Mouse (Mus musculus) heart, adult 18-20 months (tissue): ENCODE results near the gene Clock. TPM values are rescaled to one million over a fixed set of nuclear protein-coding genes. Genes with fewer than 3 reads are reported as not detected.

ENCODE experiments used
- DNase-seq, 2 experiments: peaks; one replicate each; pipeline ENCODE4 v3.0.0; 2021 to 2022; ENCODE audit warnings: mixed read lengths in 1 of 2
- long read RNA-seq, 2 experiments: library from polyadenylated mRNA; stranded (forward); transcript quantifications; one replicate each; pipeline ENCODE4 v2.0.0; 2021
- total RNA-seq, 2 experiments: library from RNA; stranded (reverse); gene quantifications; 2 replicates each; pipeline ENCODE4 v1.2.3; 2021

The Clock gene
- 10 to 100 TPM; 29.1 to 33.9 TPM for total RNA-seq
- long read RNA-seq, experiment 1, full-length matches to known transcripts = 1 of 7 reads
- long read RNA-seq, experiment 1, partial matches to known transcripts = 0 of 7 reads
- long read RNA-seq, experiment 1, other reads (novel, unspliced or antisense) = 6 of 7 reads
- long read RNA-seq, experiment 2, full-length matches to known transcripts = 1 of 9 reads
- long read RNA-seq, experiment 2, partial matches to known transcripts = 1 of 9 reads
- long read RNA-seq, experiment 2, other reads (novel, unspliced or antisense) = 7 of 9 reads

DNA sequence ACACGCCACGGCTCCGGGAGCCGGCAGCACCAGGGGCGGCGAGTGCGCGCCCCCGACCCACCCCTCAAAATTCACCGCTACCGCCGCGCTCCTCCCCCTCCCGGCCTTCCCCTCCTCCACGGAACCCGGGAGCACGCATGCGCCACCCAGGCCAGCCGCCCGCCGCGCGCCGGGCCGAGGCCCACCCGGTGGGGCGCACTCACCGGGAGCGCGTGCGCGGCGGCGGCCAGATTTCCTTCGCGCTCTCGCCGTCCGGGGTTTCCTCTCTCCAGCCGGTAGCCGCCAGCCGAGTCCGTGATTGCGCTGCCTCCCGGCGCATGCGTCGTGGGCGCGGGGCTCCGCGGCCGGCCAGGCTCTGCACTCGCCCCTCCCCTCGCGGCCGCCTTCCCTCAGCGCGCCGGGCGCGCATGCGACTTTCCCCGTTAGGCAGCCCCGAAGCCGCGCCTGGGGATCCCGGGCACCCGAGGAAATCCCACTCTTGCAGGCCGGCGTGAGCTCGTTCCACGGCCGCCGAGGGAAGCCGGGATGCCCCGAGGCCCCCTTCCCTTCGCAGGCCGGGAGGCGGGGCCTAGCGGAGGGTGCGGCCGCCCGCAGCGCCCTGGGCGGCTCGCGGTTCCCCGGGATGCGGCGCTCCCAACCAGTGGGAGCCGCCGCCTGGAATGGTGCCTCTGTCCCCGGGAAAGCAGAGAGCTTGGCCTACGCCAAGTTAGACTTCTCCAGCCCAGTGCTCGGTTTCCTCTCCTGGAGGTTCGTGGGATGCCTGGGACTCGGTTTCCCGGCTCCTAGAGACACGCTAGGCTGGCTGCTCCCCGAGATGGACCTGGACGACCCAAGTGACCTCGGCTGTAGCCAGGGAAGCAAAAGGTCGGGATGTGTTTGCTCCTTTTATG lies at the start of gene Clock:
TSS of gene Clock (minus strand) at position 341 of the 890 bp plus-strand sequence.
- peak; percentile 92 to 94 for DNase-seq

DNA sequence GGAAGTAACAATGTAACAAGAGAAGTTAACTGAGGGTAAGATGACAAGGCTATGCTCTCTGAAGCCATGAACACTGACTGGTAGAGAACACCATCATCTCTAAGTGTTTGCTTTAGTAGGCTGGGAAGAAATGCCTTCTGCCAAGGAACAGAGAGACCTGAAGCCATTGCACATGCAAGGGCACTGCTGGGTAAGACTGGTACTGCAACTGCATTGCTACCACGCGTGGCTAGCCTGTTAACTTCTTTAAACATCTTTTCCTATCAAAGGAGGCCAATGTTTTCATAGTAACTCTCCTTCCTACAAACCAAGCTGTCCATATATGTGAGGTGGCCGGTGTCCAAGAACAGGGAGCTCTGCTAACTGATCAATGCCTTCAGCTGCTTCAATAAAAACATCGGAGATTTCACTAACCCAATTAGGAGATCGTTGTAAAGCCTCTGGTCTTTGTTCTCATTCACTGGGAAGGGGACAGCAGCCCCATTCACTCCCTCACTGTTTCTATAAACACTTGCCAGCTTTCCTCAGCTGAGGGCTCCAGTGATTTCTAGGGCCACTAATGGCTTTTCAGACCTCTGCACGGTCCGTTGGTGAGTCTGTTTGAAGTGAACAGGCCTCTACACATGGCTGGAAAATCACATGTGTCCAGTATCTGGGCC lies 47.5 kb upstream of the Clock start:
- DNase-seq = no peak

DNA sequence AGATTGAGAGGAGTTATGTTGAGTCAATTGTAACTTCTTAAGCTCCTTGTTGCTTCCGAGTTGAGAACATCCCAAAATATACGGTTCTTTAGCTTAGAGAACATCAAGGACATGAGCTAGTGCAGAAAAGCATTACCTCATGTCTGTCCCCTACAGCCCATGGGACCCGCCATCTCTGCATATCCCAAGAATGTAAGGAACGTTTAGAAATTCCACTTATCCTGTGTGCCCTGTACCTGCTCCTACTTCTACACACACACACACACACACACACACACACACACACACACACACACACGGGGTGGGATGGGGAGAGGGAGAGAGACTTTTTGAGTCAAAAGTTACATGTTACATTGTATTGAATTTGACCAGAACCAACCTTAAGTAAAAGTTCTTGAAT lies 46.9 kb upstream of the Clock start:
- no peak for DNase-seq

DNA sequence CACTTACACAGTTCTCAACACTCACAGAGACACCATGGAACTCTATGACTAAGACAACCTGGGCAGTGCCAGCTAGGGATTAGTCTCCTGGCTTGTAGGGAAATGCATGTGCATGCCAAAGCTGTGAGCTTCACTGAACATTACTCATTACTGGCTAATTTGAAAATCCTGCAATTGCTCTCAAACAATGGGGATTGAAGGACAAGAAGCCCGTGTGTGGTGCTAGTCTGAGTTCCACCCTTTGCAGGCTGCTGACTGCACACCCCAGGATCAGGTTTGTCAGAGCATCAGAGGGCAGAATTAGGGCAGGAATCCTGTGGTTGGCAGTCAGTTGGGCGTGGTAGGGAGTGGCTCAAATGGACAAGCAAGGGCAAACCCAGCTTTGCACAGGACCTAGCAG lies 41.5 kb upstream of the Clock start:
- DNase-seq = no peak

GRCm38 (mm10) chr5:76340931-76341330 lies 36.3 kb upstream of the Clock start:
- DNase-seq = no peak

DNA sequence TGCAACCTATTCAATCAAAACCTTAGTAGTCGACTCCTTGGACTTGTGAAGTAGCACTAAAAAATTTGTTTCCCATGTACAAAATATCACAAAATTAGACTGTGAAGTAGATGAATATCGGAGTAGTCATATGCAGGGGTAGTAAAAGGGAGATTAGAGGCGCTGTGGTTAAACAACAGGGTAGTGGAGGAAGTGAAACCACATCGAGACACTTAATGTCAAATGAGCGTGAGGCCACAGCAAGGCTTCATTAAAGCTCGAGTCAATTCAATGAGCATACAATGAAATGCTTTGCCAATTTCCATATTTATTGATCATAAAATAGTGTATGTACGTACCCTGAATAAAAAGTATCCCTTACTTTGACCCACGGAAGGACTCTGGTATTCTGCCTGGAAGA lies 32.5 kb upstream of the Clock start:
- no peak for DNase-seq

GRCm38 (mm10) chr5:76333833-76334232 lies 29.2 kb upstream of the Clock start:
- no peak for DNase-seq

DNA sequence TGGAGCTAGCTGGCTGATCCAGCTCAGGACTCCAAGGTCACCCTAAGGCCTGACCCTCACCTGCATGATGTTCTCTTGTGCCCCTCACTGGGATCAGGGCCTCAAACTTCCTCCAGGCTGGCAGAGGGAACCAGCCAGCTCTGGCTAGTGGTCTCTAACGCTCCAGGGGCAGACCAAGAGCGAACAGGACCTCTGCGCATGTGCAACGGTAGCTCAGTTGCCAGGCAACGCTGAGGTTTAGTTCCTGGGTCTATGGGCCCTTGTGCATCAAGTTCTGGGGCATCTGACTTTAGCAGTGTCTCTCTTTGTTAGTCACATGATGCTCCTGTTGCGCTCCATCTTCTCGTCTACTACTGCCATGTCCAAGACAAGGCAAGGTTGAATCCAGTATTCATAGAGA lies 26.4 kb upstream of the Clock start, which contains the start of gene Pdcl2:
TSS of gene Pdcl2 (minus strand) at position 204 of the 400 bp plus-strand sequence.
- DNase-seq = no peak

- DNase-seq = no peak
Observed at GRCm38 (mm10) chr5:76327296-76327695, 22.7 kb upstream of the Clock start.

DNA sequence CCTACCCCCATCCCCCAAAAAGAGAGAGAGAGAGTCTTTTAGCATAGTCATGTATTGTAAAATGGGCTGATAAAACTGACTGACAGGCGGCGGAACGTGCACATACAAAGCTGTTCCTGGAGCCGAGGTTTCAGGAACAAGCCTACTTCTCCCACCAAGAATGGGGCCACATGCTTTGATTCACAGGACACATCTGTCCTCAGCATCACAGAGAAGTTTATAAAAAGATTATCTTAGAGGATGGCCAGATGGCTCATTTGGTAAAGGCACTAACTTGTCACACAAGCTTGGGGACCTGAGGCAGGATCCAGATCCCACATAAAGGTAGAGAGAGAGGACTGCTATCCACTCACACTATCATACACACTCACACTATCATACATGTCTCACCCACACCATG lies 20.5 kb upstream of the Clock start:
- DNase-seq = no peak

- no peak for DNase-seq
Observed at GRCm38 (mm10) chr5:76321249-76322196, 16.9 kb upstream of the Clock start.

- DNase-seq = no peak
Observed at GRCm38 (mm10) chr5:76308206-76308605, 3.6 kb upstream of the Clock start.

- no peak for DNase-seq
Observed at GRCm38 (mm10) chr5:76306261-76306660, 1.7 kb upstream of the Clock start.

DNA sequence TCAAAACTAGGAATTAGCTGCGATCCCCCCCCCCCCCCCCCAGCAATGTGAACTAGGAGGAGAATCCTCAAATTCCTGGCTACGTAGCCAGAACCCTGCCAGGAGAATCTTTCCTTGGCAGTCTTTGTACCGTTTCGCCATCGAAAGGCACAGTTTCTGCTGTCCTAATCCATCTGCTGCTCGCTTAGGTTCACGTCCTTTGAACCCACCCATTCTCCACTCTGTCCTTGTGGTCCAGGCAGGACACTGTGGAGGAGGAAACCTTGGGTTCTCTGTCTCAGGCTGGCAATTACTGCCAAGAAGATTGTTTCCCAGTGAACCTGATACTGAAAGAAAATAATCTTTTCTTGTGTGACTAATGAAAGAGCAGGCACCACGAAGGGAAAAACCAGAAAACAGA lies 1.0 kb upstream of the Clock start:
- peak in 1 of 2 experiments; percentile 17 for DNase-seq

GRCm38 (mm10) chr5:76303745-76304451 lies 694 bp downstream of the Clock start:
- DNase-seq = peak; percentile 90

DNA sequence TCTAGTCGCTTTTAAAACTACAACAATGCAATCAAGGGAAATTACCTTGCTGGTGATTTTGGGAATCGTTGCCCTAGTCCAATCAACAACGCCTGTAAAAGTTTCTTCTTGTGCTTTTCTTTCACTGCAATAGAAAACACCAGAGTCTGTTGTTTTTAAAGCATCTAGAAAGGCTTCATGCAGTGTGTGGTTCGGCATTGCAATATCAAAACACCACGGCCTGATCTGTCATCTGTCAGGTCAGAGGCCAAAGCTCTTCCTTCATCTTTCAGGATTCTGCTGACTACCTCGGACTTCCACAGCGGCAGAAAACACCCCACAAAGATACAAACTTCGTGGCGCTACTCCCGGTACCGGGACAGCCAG lies 1.2 kb downstream of the Clock start:
- no peak for DNase-seq

DNA sequence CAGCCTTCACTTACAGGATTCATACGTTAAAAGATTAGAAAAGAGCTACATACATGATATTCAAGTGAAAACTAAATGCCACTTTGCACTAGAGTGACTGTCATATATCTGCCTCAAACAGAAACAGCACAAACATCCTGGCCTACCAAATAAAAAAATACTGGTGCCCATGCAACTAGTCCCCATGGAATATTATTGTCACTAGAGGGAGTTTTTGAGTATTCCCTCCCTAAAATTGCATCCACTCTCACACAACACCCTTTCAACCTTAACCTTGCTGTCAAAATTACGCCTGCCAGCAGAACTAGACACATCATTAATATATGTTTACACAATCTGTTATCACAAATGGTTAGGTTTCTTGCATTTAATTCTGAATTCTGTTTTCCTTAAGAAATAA lies 2.6 kb downstream of the Clock start:
- no peak for DNase-seq

GRCm38 (mm10) chr5:76289234-76289691 lies 15.3 kb downstream of the Clock start:
- DNase-seq = peak in 1 of 2 experiments; percentile 20

DNA sequence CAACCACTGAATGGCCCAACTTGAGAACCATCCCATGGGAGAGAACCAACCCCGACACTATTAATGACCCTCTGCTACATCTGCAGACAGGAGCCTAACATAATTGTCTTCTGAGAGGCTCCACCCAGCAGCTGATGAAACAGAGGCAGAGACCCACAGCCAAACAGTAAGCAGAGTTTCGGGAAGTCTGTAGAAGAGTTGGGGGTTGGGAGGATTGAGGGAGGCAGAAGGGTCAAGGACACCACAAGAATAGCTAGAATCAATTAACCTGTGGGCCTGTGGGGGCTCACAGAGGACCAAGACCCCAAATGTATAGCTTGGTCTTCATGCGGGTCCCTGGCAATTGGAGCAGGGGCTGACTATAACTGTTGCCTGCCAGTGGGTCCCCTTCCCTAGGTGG lies 16.3 kb downstream of the Clock start:
- no peak for DNase-seq

- no peak for DNase-seq
Observed at GRCm38 (mm10) chr5:76287062-76287461, 17.5 kb downstream of the Clock start.

DNA sequence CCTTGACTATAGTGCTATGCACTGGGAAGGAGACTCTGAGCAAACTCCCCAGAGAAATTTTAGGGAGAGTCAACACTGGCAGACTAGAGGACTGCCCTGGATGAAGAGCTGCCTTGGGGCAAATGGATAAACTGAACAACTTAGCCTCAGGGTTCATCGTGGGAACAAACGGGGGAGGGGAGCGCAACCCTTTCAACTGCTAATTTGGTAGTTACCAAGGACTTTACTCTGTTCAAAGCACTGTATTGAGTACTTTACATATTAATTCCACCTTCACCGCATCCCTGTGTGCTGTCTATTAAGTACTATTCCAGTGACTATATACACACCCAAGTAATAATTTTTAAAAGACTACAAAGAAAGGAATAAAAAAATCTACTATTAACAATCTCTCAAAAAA lies 18.9 kb downstream of the Clock start:
- no peak for DNase-seq
